Mouse (Mus musculus) spleen, adult 2 months (tissue): ENCODE results near the gene Ppm1m.

Experiments
- CTCF ChIP-seq: fragments of 200-500 bp; IDR thresholded peaks from 2 replicates; pipeline ENCODE4 v1.5.1; 2011; ENCODE audit warnings: mild to moderate bottlenecking, inconsistent platforms; ENCODE audit not compliant: insufficient read depth, insufficient read length, insufficient replicate concordance; ENCODE audit errors: extremely low read depth
- POLR2A ChIP-seq: fragments of 200-500 bp; IDR thresholded peaks from 2 replicates; pipeline ENCODE4 v1.6.1; 2011; ENCODE audit warnings: low read depth, low read length, inconsistent platforms

DNA sequence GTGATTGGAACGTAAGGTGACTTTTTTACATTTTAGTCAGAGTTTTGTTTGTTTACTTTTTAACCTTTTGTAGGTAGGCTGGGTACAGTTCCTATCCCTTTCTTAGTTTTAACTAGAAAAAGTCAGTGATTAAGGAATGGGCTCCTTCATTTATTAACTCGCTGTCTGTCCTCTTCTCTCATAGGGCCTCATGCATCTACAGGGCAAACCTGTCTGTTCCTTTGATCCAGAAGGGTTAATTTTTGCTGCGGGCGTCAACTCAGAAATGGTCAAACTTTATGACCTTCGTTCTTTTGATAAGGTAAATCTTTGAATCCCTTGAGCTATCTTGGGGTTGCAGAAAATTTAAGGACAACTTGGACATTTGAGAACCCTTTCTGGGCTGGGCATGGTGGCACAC is 15.6 kb downstream of the Ppm1m start:
- TF ChIP-seq CTCF (no peak), POLR2A (no peak)
